Mouse (Mus musculus): ENCODE results near the gene Kcne1.

GRCm38 (mm10) chr16:92382508-92382907 is 23.2 kb upstream of the Kcne1 start:
- no peak for TF ChIP-seq MAFK (IDR thresholded peaks at IDR 0.05; ENCODE audit: insufficient read depth, low read depth, low read length)
- TF ChIP-seq CHD2 (IDR thresholded peaks at IDR 0.05; ENCODE audit: low read depth, low read length), result no peak
- no peak for TF ChIP-seq HCFC1 (IDR thresholded peaks at IDR 0.05; ENCODE audit: borderline replicate concordance, insufficient read depth, low read length)
- TF ChIP-seq ZC3H11A (IDR thresholded peaks at IDR 0.05; ENCODE audit: borderline replicate concordance, low read depth, low read length), result no peak

Measured in ES-E14 (cell line).